Mouse (Mus musculus): Measurements from ENCODE around the gene Nup62.

Gene Nup62

GRCm38 (mm10) chr7:44848561-44849415 lies 32.9 kb downstream of the Nup62 start, which contains the start of the genes Akt1s1 and Tbc1d17:
Gene Akt1s1 (plus strand): TSS chr7:44848991.
Gene Tbc1d17 (minus strand): TSS chr7:44849079.
- peak; percentile 100 for DNase-seq (ENCODE audit: extremely low read depth, low read depth)

GRCm38 (mm10) chr7:44849416-44850111 lies 33.7 kb downstream of the Nup62 start:
- DNase-seq (ENCODE audit: extremely low read depth, low read depth), result peak; percentile 90

- DNase-seq (ENCODE audit: extremely low read depth, low read depth), result no peak
Observed at GRCm38 (mm10) chr7:44850146-44850545, 34.3 kb downstream of the Nup62 start.

GRCm38 (mm10) chr7:44850789-44851624 lies 35.1 kb downstream of the Nup62 start:
- no peak for DNase-seq (ENCODE audit: extremely low read depth, low read depth)

GRCm38 (mm10) chr7:44851625-44852234 lies 35.8 kb downstream of the Nup62 start:
- no peak for DNase-seq (ENCODE audit: extremely low read depth, low read depth)

GRCm38 (mm10) chr7:44852259-44853027 lies 36.6 kb downstream of the Nup62 start:
- DNase-seq (ENCODE audit: extremely low read depth, low read depth), result no peak

GRCm38 (mm10) chr7:44853065-44853464 lies 37.2 kb downstream of the Nup62 start:
- no peak for DNase-seq (ENCODE audit: extremely low read depth, low read depth)

GRCm38 (mm10) chr7:44853596-44854355 lies 37.9 kb downstream of the Nup62 start:
- DNase-seq (ENCODE audit: extremely low read depth, low read depth), result no peak

- DNase-seq (ENCODE audit: extremely low read depth, low read depth), result no peak
Observed at GRCm38 (mm10) chr7:44854356-44855031, 38.6 kb downstream of the Nup62 start.

GRCm38 (mm10) chr7:44855036-44855435 lies 39.1 kb downstream of the Nup62 start:
- no peak for DNase-seq (ENCODE audit: extremely low read depth, low read depth)

GRCm38 (mm10) chr7:44856265-44856916 lies 40.5 kb downstream of the Nup62 start:
- peak; percentile 67 for DNase-seq (ENCODE audit: extremely low read depth, low read depth)

- DNase-seq (ENCODE audit: extremely low read depth, low read depth), result peak; percentile 88
Observed at GRCm38 (mm10) chr7:44857042-44857552, 41.2 kb downstream of the Nup62 start, which contains the start of gene Pnkp. Gene Pnkp (plus strand): TSS chr7:44857139.

GRCm38 (mm10) chr7:44857905-44858304 lies 42.0 kb downstream of the Nup62 start:
- peak; percentile 68 for DNase-seq (ENCODE audit: extremely low read depth, low read depth)

- DNase-seq (ENCODE audit: extremely low read depth, low read depth), result no peak
Observed at GRCm38 (mm10) chr7:44859896-44860295, 44.0 kb downstream of the Nup62 start.

GRCm38 (mm10) chr7:44860576-44861428 lies 44.9 kb downstream of the Nup62 start:
- DNase-seq (ENCODE audit: extremely low read depth, low read depth), result no peak

- no peak for DNase-seq (ENCODE audit: extremely low read depth, low read depth)
Observed at GRCm38 (mm10) chr7:44861429-44861816, 45.5 kb downstream of the Nup62 start.

GRCm38 (mm10) chr7:44862434-44862833 lies 46.5 kb downstream of the Nup62 start:
- DNase-seq (ENCODE audit: extremely low read depth, low read depth), result no peak

Data from MEL-GATA-1-ER (cell line).